Mouse (Mus musculus): Measurements from ENCODE around the gene Prdm15.

The Prdm15 gene

DNA sequence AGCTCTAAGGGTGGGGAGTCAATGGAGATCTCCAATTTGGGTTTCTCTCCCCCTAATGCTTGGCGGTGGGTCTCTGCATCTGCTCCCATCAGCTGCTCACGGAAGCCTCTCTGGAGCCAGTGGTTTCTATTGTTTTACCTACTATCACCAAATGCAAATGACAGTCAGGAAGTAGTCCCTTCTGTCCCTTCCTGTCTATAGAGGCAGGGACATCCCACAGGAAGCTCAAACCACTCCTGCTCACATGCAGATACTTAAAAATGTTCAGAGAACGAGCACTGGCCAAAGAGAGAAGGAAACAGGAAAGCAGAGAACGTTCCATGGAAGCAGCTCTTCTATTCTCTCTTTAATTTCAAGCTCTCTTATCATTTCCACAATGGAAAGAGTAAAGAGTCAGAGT, 32.1 kb downstream of the Prdm15 start:
- no peak for DNase-seq (ENCODE audit: low read depth, low spot score)

GRCm38 (mm10) chr16:97817414-97817813, 34.2 kb downstream of the Prdm15 start:
- DNase-seq (ENCODE audit: low read depth, low spot score), result no peak

GRCm38 (mm10) chr16:97815269-97815668, 36.4 kb downstream of the Prdm15 start:
- no peak for DNase-seq (ENCODE audit: low read depth, low spot score)

DNA sequence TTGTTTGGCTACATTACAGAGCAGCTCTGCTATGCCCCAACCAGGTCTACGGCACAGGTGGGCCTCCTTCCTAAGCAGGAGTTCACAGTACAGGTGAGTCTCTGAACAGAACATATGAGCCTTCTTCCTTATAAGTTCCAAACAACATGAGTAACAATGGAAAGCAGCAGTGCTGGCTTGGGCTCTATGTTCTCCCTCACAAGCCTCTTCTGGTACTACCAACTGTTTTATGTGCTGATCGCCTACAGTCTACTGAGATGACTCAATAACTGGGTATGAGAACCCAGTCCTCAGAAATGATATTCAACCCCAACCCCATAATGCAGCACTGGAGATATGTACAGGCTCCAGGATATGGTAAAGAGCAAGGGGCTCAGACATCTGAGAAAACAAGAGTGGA, 37.6 kb downstream of the Prdm15 start:
- DNase-seq (ENCODE audit: low read depth, low spot score), result no peak

DNA sequence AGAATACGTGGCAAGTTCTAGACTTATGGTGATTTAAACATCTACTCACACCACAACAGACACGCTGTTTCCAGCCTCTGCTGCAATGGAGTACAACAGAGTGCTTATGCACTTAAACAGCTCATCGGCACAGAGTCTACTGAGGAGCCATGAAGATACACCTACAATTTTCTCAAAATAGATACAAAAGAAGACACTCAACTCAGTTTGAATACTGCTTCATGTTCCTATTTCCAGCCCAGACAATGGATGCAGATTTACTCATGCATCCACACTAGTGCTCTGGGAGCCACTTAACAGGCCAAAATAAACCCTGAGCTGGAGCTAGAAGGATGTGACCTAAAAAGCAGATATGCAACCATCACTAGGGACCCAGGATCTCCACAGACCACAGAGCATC, 42.8 kb downstream of the Prdm15 start:
- no peak for DNase-seq (ENCODE audit: low read depth, low spot score)

- no peak for DNase-seq (ENCODE audit: low read depth, low spot score)
These were observed 46.0 kb downstream of the Prdm15 start for GRCm38 (mm10) chr16:97805646-97806045.

- peak; percentile 23 for DNase-seq (ENCODE audit: low read depth, low spot score)
These were observed 46.7 kb downstream of the Prdm15 start for GRCm38 (mm10) chr16:97804680-97805547.

DNA sequence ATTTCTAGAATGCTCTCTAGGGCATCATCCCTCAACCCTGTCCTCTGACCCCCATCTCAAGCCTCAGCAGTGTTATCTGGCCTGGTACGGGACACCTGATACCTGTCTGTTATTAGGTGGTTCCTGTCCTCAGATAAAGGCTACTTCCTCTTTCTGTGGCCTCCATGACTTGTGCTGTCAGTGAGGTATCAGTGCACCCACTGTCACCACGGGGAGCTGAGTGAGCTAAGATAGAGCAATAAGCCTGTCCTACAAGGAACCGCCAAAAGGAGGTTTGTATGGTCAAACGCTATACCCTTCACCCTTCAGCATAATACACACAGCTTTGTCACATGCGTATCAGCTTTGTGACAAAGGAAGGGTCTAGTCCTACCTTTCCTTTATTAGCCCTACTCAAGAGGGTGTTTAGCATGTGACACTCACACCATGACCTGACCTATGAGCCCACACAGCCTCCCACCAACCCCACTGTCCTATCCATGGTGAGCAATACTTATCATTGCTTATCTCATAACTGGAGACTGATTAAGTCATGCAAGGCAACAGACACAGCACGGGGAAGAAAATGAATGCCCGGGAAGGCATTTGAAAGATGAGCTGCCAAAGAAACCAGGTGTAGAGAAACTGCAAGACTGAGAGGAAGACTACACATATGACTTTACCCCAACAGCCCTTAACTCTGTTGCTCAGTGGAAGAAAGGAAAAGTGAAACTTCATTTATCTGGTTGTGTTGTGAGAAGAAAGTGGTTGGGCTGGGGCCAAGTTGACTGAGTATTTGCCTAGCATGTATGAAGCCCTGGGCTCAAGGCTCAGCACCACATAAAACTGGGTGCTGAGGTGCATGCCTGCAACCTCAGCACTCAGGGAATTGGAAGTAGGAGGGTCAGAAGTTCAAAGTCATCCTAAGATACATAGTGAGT, 53.4 kb downstream of the Prdm15 start:
- DNase-seq (ENCODE audit: low read depth, low spot score), result no peak

DNA sequence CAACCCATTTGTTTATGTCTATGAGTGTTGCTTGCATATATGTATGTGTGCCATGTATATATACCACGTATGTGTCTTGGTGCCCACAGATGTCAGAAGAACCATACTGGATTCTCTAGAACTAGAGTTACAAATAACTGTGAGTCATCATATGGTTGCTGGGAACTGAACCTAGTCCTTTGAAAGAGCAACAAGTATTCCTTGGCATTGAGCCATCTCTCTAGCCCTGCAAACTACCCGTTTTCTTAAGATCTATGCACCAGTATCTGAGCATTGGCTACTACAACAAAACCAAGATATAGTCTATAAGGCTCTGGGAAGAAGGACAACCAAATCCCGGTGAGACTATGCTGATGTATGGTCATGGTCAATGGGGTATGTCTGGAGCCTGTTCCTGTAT, 54.4 kb downstream of the Prdm15 start:
- no peak for DNase-seq (ENCODE audit: low read depth, low spot score)

DNA sequence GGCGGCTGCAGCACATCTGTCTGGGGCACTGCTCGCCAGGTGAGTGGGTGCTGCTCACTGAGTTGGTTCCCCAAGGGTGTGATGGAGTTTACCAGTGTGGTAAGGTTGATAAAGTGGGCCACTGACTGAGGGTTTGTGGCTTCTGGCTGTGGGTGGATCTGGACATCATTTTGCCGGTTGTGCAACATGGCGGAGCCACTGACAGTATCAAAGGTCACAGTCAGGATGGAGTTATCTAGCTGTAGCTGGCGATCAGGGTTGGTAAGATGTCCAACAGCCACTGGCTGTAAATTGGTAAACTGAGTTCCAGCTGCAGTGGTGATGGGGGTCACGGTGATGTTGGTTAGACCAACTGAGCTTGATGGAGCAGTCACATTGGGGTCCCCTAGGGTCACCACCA, 57.4 kb downstream of the Prdm15 start:
- DNase-seq (ENCODE audit: low read depth, low spot score), result no peak

- DNase-seq (ENCODE audit: low read depth, low spot score), result no peak
These were observed 68.6 kb downstream of the Prdm15 start for GRCm38 (mm10) chr16:97783057-97783456.

DNA sequence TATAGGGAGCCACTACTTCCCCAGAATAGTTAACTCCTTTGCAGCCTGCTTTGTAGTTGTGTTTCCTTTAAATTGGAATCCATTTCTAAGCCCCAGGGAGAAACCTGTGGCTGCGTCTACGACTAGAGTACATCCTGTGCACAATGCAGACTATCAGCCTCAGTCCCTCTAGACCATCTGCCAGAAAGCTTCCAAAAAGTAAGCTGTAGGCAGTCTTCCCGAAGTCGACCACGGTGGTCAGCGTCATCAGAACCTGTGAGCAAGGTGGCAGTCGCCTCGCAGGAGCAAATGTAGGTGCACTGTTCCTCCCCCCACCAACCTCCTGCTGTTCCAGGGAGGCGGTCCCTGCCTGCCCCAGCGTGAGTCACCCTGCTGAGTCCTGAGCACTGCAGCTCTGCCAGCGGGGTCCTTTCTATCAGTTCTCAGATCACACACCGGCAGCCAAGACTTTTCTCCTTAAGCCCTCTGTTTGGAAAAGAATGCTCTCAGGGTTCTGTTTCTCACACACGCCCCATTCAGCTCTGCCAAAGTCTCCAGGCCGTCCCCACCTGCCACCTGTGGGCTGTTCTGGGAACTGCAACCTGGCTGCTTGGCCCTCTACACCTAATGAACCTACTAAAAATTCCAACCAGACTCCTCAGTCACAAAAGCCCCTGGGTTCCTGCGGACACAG, 73.2 kb downstream of the Prdm15 start:
- DNase-seq (ENCODE audit: low read depth, low spot score), result peak; percentile 73

DNA sequence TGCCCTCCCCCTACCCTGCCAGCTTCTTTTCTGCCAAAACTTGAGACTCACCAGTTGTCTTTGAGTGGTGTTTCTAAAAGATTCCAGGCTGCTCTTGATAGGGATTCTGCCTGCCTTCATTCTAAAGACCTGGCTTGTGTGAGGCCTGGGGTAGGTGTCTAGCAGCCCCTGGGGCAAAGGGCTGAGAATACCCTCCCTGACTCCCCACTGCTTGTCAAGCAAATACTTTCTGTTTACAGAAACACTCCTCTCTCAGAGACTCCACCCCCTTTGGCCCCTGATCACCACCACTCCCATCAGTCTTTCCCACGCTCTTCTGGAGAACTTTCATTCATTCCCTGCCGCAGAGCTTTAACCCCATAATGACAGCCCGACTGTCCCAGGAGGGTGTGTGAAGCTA, 85.1 kb downstream of the Prdm15 start:
- no peak for DNase-seq (ENCODE audit: low read depth, low spot score)

DNA sequence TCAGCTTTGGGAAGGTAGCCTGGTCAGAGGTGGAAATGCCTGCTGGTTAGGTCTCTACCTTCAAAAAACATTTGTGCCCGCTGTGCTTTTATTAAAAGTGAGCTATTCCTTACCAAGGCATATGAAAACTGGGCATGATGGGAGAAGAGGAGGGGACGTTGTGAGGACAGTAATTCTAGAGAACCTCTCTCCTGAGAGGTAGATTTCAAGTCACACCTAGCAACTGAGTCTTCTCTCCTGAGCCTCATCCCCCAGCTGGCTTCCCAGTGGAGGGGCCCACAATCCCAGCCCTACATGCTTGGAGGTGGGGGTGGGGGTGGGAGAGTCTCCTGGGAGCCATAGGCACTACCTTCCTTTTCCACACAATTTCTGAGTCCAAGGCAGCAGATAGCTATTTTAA, 87.0 kb downstream of the Prdm15 start:
- DNase-seq (ENCODE audit: low read depth, low spot score), result no peak

- DNase-seq (ENCODE audit: low read depth, low spot score), result no peak
These were observed 87.7 kb downstream of the Prdm15 start for GRCm38 (mm10) chr16:97763990-97764340.

DNA sequence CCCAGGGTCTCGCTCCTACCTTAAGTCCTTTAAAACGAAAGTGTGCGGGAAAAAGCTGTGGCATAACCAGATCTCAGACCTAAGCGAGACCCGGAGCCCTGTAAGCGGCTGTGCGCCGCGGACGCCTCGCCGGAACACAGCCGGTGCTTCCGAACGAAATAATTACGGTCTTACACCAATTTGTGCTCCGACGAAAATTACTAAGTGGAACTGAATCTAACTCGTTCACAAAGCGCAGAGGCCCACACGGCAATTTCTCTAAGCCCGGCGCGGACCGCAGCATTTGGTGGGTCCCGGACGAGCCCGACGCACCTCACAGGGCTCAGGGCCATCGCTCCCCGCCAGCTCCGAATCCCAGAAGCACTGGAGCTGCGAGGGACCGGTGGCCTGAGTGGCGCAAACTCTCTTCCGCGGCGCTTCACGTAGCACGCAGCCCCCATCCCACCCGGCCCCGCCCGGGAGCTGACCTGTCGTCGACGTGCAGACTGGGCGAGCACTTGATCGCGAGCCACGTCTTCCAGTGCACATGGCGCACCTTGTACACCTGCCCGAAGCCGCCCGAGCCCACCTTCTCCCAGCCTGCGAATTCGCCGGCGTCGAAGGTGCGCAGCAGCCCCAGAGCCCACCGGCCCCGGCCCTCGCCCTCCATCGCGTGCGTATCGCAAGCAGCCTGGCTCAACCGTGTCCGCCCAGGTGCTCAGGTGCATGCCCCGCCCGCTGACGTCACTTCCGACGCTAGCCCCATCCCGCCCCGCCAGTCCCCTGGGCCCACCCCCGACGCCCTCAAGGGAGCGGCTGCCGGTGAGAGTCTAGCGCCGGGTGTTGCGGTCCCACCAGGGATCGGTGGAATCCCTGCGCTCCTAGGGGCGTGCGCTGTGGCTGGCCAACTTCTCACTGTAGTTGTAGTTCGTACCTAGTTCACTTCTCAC, 88.3 kb downstream of the Prdm15 start, which contains the start of gene Ripk4:
Gene Ripk4, minus strand, starts transcription at position 727 of the 929 bp plus-strand sequence.
- DNase-seq (ENCODE audit: low read depth, low spot score), result no peak

DNA sequence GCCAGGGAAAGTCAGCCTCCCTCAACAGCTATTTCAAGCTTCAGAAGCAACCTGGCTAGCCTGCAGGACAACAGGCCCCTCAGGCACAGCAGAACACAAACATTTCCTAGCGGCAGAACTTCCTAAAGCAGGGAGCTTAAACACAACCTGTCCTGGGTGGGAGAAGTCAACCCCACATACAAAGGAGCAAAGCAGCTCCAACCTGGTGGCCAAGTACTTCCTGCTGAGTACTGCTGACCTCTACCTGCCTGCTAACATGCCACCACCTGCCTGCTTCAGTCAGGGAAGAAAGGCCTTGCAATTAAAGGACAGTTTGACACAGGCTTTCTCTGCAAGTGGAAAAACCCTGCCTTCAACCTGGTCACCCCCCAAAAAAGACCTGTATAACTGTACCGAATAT, 89.9 kb downstream of the Prdm15 start:
- no peak for DNase-seq (ENCODE audit: low read depth, low spot score)

DNA sequence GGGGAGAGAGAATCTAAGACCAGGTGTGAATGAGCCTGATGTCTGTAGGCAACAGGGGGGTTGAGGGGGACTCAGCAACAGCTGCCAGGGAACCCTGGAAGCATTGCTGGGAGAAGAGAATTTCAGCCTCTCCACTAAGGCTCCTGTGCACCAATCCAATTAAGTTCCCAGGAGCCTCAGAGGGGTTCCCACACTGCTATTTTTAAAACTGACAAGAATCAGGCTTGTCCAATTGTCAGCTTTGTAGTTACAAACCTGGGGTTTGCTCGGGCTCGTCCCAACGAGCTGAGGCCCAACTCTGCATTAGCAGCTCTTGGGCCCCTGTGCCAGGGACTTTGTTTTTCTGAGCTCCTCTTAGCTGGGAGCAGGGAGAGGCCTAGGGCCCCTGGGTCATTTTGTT, 92.0 kb downstream of the Prdm15 start:
- DNase-seq (ENCODE audit: low read depth, low spot score), result no peak

GRCm38 (mm10) chr16:97758288-97758687, 93.4 kb downstream of the Prdm15 start:
- no peak for DNase-seq (ENCODE audit: low read depth, low spot score)

GRCm38 (mm10) chr16:97756460-97756859, 95.2 kb downstream of the Prdm15 start:
- DNase-seq (ENCODE audit: low read depth, low spot score), result no peak

Data from embryo, embryonic 11.5 days (tissue).